Mouse (Mus musculus): ENCODE data around the gene Foxp2. TPM values are rescaled to one million over a fixed set of nuclear protein-coding genes. Genes with fewer than 3 reads are reported as not detected.
A peak's percentile ranks its signal among the peaks of the same experiment; 100 is the strongest.

The Foxp2 gene
- polyA plus RNA-seq, 1 experiment from 2014 or later: 18.2 TPM

- DNase-seq (ENCODE audit: extremely low spot score, low spot score): no peak
- WGBS: 78% methylated on average over 1 of the region's 1 CpGs
- Histone ChIP-seq H3K4me3 (no peak overlapping the region), H3K9me3 (no peaks in the 10 kb centered on the region), H3K27ac (no peak overlapping the region), H3K4me1 (0 out of 2 replicates have a peak, but pooled peaks cover 3% of the 10 kb centered on the region), H3K27me3 (ENCODE audit: poor library complexity, severe bottlenecking) (no peaks in the 10 kb centered on the region), H3K36me3 (replicated peaks) (no peaks in the 10 kb centered on the region)
Measured at GRCm38 (mm10) chr6:15142094-15142493, 240.9 kb downstream of the Foxp2 start.

GRCm38 (mm10) chr6:15151619-15152018, 250.5 kb downstream of the Foxp2 start:
- 48% methylated on average over 3 of the region's 3 CpGs for WGBS
- Histone ChIP-seq H3K4me3 (no peak overlapping the region), H3K4me1 (peaks cover 5% of the 10 kb centered on the region; the same call in 1 of the 2 replicates), H3K9me3 (no peaks in the 10 kb centered on the region), H3K36me3 (replicated peaks) (no peaks in the 10 kb centered on the region), H3K27me3 (ENCODE audit: poor library complexity, severe bottlenecking) (no peaks in the 10 kb centered on the region; the same call in 1 of the 2 replicates), H3K27ac (no peak overlapping the region)
- DNase-seq (ENCODE audit: extremely low spot score, low spot score): no peak

- H3K4me1 ChIP-seq: no peaks in the 10 kb centered on the region
- no peak overlapping the region for H3K27ac ChIP-seq
- no peaks in the 10 kb centered on the region for H3K27me3 ChIP-seq (ENCODE audit: poor library complexity, severe bottlenecking)
- no peak overlapping the region for H3K4me3 ChIP-seq
- H3K9me3 ChIP-seq: no peaks in the 10 kb centered on the region
- no peak for DNase-seq (ENCODE audit: extremely low spot score, low spot score)
- no peaks in the 10 kb centered on the region for H3K36me3 ChIP-seq (replicated peaks)
- 79% methylated on average over 2 of the region's 2 CpGs for WGBS
Measured at GRCm38 (mm10) chr6:15163508-15164053, 262.4 kb downstream of the Foxp2 start.

- DNase-seq (ENCODE audit: extremely low spot score, low spot score): no peak
- Histone ChIP-seq H3K27me3 (ENCODE audit: poor library complexity, severe bottlenecking) (peaks cover 33% of the 10 kb centered on the region), H3K9me3 (no peaks in the 10 kb centered on the region), H3K4me1 (peaks cover 1% of the 10 kb centered on the region), H3K4me3 (no peak overlapping the region), H3K27ac (no peak overlapping the region), H3K36me3 (replicated peaks) (no peaks in the 10 kb centered on the region)
Measured at GRCm38 (mm10) chr6:15176754-15177153, 275.6 kb downstream of the Foxp2 start.

- Histone ChIP-seq H3K4me1 (peaks cover 40% of the 10 kb centered on the region), H3K4me3 (no peak overlapping the region), H3K36me3 (replicated peaks) (no peaks in the 10 kb centered on the region), H3K27ac (no peak overlapping the region), H3K27me3 (ENCODE audit: poor library complexity, severe bottlenecking) (peaks cover 12% of the 10 kb centered on the region), H3K9me3 (no peaks in the 10 kb centered on the region)
- DNase-seq (ENCODE audit: extremely low spot score, low spot score): no peak
- WGBS: 72% methylated on average over 5 of the region's 5 CpGs
Measured at GRCm38 (mm10) chr6:15192877-15193276, 291.7 kb downstream of the Foxp2 start.

GRCm38 (mm10) chr6:15242176-15242942, 341.2 kb downstream of the Foxp2 start:
- no peaks in the 10 kb centered on the region for H3K4me1 ChIP-seq
- WGBS: 91% methylated on average over 10 of the region's 10 CpGs

GRCm38 (mm10) chr6:15257393-15257792, 356.2 kb downstream of the Foxp2 start:
- Histone ChIP-seq H3K4me1 (peaks cover 8% of the 10 kb centered on the region), H3K27ac (no peak overlapping the region), H3K9me3 (no peaks in the 10 kb centered on the region), H3K36me3 (replicated peaks) (no peaks in the 10 kb centered on the region), H3K27me3 (ENCODE audit: poor library complexity, severe bottlenecking) (no peaks in the 10 kb centered on the region), H3K4me3 (no peak overlapping the region)
- WGBS: 41% methylated on average over 7 of the region's 7 CpGs
- DNase-seq (ENCODE audit: extremely low spot score, low spot score): no peak

More at GRCm38 (mm10) chr6:15242176-15242942, 341.2 kb downstream of the Foxp2 start:
- H3K27me3 ChIP-seq (ENCODE audit: poor library complexity, severe bottlenecking): no peaks in the 10 kb centered on the region
- H3K9me3 ChIP-seq: no peaks in the 10 kb centered on the region
- no peak for DNase-seq (ENCODE audit: extremely low spot score, low spot score)
- H3K4me3 ChIP-seq: no peak overlapping the region
- H3K36me3 ChIP-seq (replicated peaks): no peaks in the 10 kb centered on the region
- H3K27ac ChIP-seq: no peak overlapping the region

GRCm38 (mm10) chr6:15257893-15258292, 356.7 kb downstream of the Foxp2 start:
- Histone ChIP-seq H3K4me1 (peaks cover 8% of the 10 kb centered on the region), H3K27ac (no peak overlapping the region), H3K9me3 (no peaks in the 10 kb centered on the region), H3K36me3 (replicated peaks) (no peaks in the 10 kb centered on the region), H3K27me3 (ENCODE audit: poor library complexity, severe bottlenecking) (no peaks in the 10 kb centered on the region), H3K4me3 (no peak overlapping the region)
- WGBS: 60% methylated on average over 6 of the region's 6 CpGs
- DNase-seq (ENCODE audit: extremely low spot score, low spot score): no peak

GRCm38 (mm10) chr6:15268136-15268535, 367.0 kb downstream of the Foxp2 start:
- Histone ChIP-seq H3K4me1 (no peaks in the 10 kb centered on the region), H3K27ac (no peak overlapping the region), H3K9me3 (no peaks in the 10 kb centered on the region), H3K4me3 (no peak overlapping the region), H3K27me3 (ENCODE audit: poor library complexity, severe bottlenecking) (no peaks in the 10 kb centered on the region), H3K36me3 (replicated peaks) (no peaks in the 10 kb centered on the region)
- no peak for DNase-seq (ENCODE audit: extremely low spot score, low spot score)
- WGBS: 96% methylated on average over 2 of the region's 2 CpGs

- WGBS: 48% methylated on average over 3 of the region's 3 CpGs
- Histone ChIP-seq H3K4me1 (peaks cover 7% of the 10 kb centered on the region), H3K4me3 (no peak overlapping the region), H3K27me3 (ENCODE audit: poor library complexity, severe bottlenecking) (no peaks in the 10 kb centered on the region), H3K27ac (no peak overlapping the region), H3K36me3 (replicated peaks) (no peaks in the 10 kb centered on the region), H3K9me3 (no peaks in the 10 kb centered on the region)
- peak; percentile 16 for DNase-seq (ENCODE audit: extremely low spot score, low spot score)
Measured at GRCm38 (mm10) chr6:15285213-15285612, 384.1 kb downstream of the Foxp2 start.

GRCm38 (mm10) chr6:15294081-15294480, 392.9 kb downstream of the Foxp2 start:
- Histone ChIP-seq H3K27ac (no peak overlapping the region), H3K4me1 (no peaks in the 10 kb centered on the region), H3K9me3 (no peaks in the 10 kb centered on the region), H3K36me3 (replicated peaks) (no peaks in the 10 kb centered on the region), H3K27me3 (ENCODE audit: poor library complexity, severe bottlenecking) (no peaks in the 10 kb centered on the region), H3K4me3 (no peak overlapping the region)
- WGBS: 86% methylated on average over 5 of the region's 5 CpGs
- DNase-seq (ENCODE audit: extremely low spot score, low spot score): no peak

- H3K36me3 ChIP-seq (replicated peaks): no peaks in the 10 kb centered on the region
- H3K27me3 ChIP-seq (ENCODE audit: poor library complexity, severe bottlenecking): no peaks in the 10 kb centered on the region
- H3K27ac ChIP-seq: no peak overlapping the region
- 69% methylated on average over 1 of the region's 1 CpGs for whole genome bisulfite sequencing
- no peaks in the 10 kb centered on the region for H3K9me3 ChIP-seq
- no peak for DNase-seq (ENCODE audit: extremely low spot score, low spot score)
- no peaks in the 10 kb centered on the region for H3K4me1 ChIP-seq
- no peak overlapping the region for H3K4me3 ChIP-seq
Measured at GRCm38 (mm10) chr6:15299279-15299678, 398.1 kb downstream of the Foxp2 start.

GRCm38 (mm10) chr6:15310671-15311070, 409.5 kb downstream of the Foxp2 start:
- H3K4me3 ChIP-seq: no peak overlapping the region
- H3K9me3 ChIP-seq: no peaks in the 10 kb centered on the region
- no peaks in the 10 kb centered on the region for H3K4me1 ChIP-seq
- no peak overlapping the region for H3K27ac ChIP-seq
- no peaks in the 10 kb centered on the region for H3K27me3 ChIP-seq (ENCODE audit: poor library complexity, severe bottlenecking)
- H3K36me3 ChIP-seq (replicated peaks): no peaks in the 10 kb centered on the region
- 65% methylated on average over 5 of the region's 5 CpGs for WGBS
- DNase-seq (ENCODE audit: extremely low spot score, low spot score): no peak
